Mouse (Mus musculus) neural tube, embryonic 15.5 days (tissue): ENCODE measurements around the gene Amh. TPM values are rescaled to one million over a fixed set of nuclear protein-coding genes. Genes with fewer than 3 reads are reported as not detected.
"Not testable (repeated sequence)": the region's sequence is repeated elsewhere in the genome, so short reads cannot be mapped to it uniquely, and the experiment has no call there.

Source experiments
- ATAC-seq: fragments of 200-750 bp; cut with Nextera tagmentation; 2 replicates; pipeline ENCODE4 v1.8.0; 2017; ENCODE audit warnings: mild to moderate bottlenecking, moderate TSS enrichment, moderate library complexity; ENCODE audit not compliant: low FRiP score
- H3K27ac ChIP-seq: fragments of 300-500 bp; sonication (generic); replicated peaks from 2 replicates; pipeline ENCODE4 v1.5.1; 2015; ENCODE audit warnings: mild to moderate bottlenecking, inconsistent platforms
- H3K27me3 ChIP-seq: fragments of 300-500 bp; sonication (generic); replicated peaks from 2 replicates; pipeline ENCODE4 v1.6.1; 2015; ENCODE audit warnings: inconsistent platforms
- H3K36me3 ChIP-seq: fragments of 300-500 bp; sonication (generic); 2 replicates; pipeline ENCODE4 v1.6.1; 2015; ENCODE audit warnings: inconsistent platforms
- H3K4me1 ChIP-seq: fragments of 300-500 bp; sonication (generic); 2 replicates; pipeline ENCODE4 v1.6.1; 2015; ENCODE audit warnings: inconsistent platforms
- H3K4me2 ChIP-seq: fragments of 300-500 bp; sonication (generic); 2 replicates; pipeline ENCODE4 v1.6.1; 2015; ENCODE audit warnings: inconsistent platforms, mild to moderate bottlenecking, moderate library complexity
- H3K4me3 ChIP-seq: fragments of 300-500 bp; sonication (generic); replicated peaks from 2 replicates; pipeline ENCODE4 v1.5.1; 2015; ENCODE audit warnings: mild to moderate bottlenecking, inconsistent platforms
- H3K9ac ChIP-seq: fragments of 300-500 bp; sonication (generic); replicated peaks from 2 replicates; pipeline ENCODE4 v1.6.1; 2015; ENCODE audit warnings: mild to moderate bottlenecking, inconsistent platforms
- H3K9me3 ChIP-seq: fragments of 300-500 bp; sonication (generic); replicated peaks from 2 replicates; pipeline ENCODE4 v1.6.1; 2016; ENCODE audit warnings: inconsistent platforms
- WGBS: fragments of 180-500 bp; shearing (Covaris S2); methylation state at CpG from one replicate; pipeline ENCODE4 v1.1.7; 2015; ENCODE audit warnings: mixed read lengths; 5-methylcytosine and 5-hydroxymethylcytosine counted together
- polyA plus RNA-seq: library from polyadenylated mRNA; unstranded; fragments of >200 nt; fragmentation: Nextera tagmentation; extraction: Ambion mirVana; gene quantifications from 2 replicates; pipeline ENCODE4 v1.2.1, GENCODE M21; 2015

Gene Amh
- polyA plus RNA-seq, 1 experiment from 2014 or later: not detected

DNA sequence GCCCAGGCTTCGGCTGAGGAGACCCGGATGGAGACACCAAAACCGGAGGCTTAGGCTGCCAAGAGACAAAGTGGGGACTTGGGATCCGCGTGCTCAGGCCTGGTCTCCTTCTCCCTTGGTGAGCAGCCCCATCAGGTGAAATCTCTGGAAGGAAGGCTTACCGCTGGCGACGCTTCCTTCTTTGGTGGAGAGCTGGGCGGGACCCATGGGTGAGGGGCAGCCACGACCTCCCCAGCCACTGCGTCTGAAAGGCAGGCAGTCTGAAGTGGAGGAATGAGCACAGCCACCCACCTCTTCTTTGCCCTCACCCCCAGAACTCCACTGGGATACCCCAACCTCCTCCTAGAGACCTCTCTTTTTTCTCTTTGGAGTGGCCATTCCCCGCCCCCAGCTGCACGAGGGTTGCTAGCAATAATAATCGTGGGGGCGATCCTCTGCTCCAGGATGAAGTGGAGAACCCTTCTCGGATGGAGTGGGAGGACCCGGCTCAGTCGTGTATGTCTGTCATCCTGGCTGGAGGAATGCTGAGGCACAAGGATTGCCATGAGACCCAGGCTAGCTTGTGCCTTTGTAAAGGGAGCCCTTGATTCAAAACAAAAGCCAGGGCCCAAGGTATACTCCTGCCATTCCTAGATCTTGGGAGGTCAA is 4.1 kb downstream of the Amh start:
- Histone ChIP-seq H3K4me2 (peak overlapping the region; percentile 98), H3K27ac (no peak overlapping the region), H3K9ac (peak overlapping the region; percentile 40), H3K36me3 (peaks cover 13% of the 10 kb centered on the region), H3K4me1 (peaks cover 37% of the 10 kb centered on the region), H3K27me3 (peaks cover 27% of the 10 kb centered on the region), H3K4me3 (peak overlapping the region; percentile 14), H3K9me3 (no peaks in the 10 kb centered on the region)
- 8% methylated on average over 18 of the region's 18 CpGs for WGBS
- no peak for ATAC-seq

DNA sequence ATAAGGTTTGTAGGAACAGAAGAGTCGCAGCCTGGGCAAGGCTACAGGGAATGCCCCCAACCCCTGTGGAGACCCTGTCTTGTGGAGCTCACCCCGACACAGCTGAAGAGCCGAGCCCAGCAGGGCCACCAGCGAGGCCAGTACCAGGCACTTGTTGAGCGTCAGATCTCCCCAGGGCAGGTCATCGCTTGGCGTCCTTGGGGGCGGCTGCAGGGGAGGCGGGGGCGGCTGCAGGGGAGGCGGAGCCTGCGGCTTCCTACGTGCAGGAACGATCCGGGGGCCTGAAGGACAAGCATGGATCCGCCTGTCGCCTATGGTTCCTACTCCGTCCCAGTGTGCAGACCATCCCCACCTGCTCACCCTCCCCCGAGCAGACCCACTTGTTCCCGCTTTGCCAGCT is 5.0 kb downstream of the Amh start:
- H3K27me3 ChIP-seq: peaks cover 27% of the 10 kb centered on the region
- no peak overlapping the region for H3K9ac ChIP-seq
- ATAC-seq: no peak
- H3K9me3 ChIP-seq: no peaks in the 10 kb centered on the region
- 6% methylated on average over 18 of the region's 20 CpGs for WGBS
- H3K4me1 ChIP-seq: peaks cover 37% of the 10 kb centered on the region
- H3K4me2 ChIP-seq: peak overlapping the region; percentile 25; the same call in 1 of the 2 replicates
- 0 out of 2 replicates have a peak overlapping the region, but pooled peaks have one; percentile 4 for H3K4me3 ChIP-seq
- peaks cover 3% of the 10 kb centered on the region for H3K36me3 ChIP-seq
- H3K27ac ChIP-seq: no peak overlapping the region

GRCm38 (mm10) chr10:80812391-80813041 is 7.5 kb downstream of the Amh start:
- Histone ChIP-seq H3K27me3 (peaks cover 27% of the 10 kb centered on the region), H3K9ac (no peak overlapping the region), H3K36me3 (no peaks in the 10 kb centered on the region), H3K9me3 (no peaks in the 10 kb centered on the region), H3K27ac (no peak overlapping the region), H3K4me1 (peaks cover 19% of the 10 kb centered on the region), H3K4me2 (no peak overlapping the region), H3K4me3 (no peak overlapping the region)
- 67% methylated on average over 5 of the region's 5 CpGs for WGBS
- no peak for ATAC-seq

- Histone ChIP-seq H3K27me3 (peaks cover 27% of the 10 kb centered on the region), H3K4me1 (peaks cover 11% of the 10 kb centered on the region), H3K27ac (no peak within 1 kb of the TSS), H3K4me3 (no peak within 1 kb of the TSS), H3K9ac (no peak within 1 kb of the TSS), H3K9me3 (no peaks in the 10 kb centered on the region), H3K4me2 (no peak within 1 kb of the TSS), H3K36me3 (no peaks in the 10 kb centered on the region)
- no peak for ATAC-seq
- WGBS: 76% methylated on average over 4 of the region's 4 CpGs
Observed at GRCm38 (mm10) chr10:80813366-80813765, 8.3 kb downstream of the Amh start, which contains the start of gene Jsrp1. Jsrp1 (minus strand) TSS chr10:80813498.

DNA sequence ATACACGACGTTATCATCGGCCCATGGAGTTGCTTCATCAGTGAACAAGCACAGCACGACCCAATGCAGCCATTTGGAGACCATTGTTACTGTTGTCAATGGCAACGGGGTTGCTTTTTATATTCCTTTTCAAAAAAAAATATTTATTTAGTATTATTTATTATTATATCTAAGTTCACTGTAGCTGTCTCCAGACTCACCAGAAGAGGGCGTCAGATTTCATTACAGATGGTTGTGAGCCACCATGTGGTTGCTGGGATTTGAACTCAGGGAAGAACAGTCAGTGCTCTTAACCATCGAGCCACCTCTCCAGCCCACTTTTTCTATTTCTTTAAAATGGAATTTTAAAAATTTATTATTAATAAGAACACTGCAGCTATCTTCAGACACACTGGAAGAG is 9.8 kb downstream of the Amh start:
- Histone ChIP-seq H3K4me1 (no peaks in the 10 kb centered on the region), H3K9ac (no peak overlapping the region), H3K4me2 (no peak overlapping the region), H3K9me3 (no peaks in the 10 kb centered on the region), H3K27ac (no peak overlapping the region), H3K4me3 (no peak overlapping the region), H3K27me3 (peaks cover 17% of the 10 kb centered on the region), H3K36me3 (no peaks in the 10 kb centered on the region)
- 61% methylated on average over 7 of the region's 7 CpGs for WGBS
- no peak for ATAC-seq

GRCm38 (mm10) chr10:80816303-80816702 is 11.3 kb downstream of the Amh start:
- H3K4me1 ChIP-seq: not testable (repeated sequence)
- 85% methylated on average over 3 of the region's 3 CpGs for WGBS

GRCm38 (mm10) chr10:80817164-80817563 is 12.1 kb downstream of the Amh start:
- ATAC-seq: no peak
- no peak overlapping the region for H3K9ac ChIP-seq
- H3K4me1 ChIP-seq: no peaks in the 10 kb centered on the region
- peaks cover 7% of the 10 kb centered on the region; the same call in 1 of the 2 replicates for H3K27me3 ChIP-seq
- H3K36me3 ChIP-seq: no peaks in the 10 kb centered on the region
- H3K4me3 ChIP-seq: no peak overlapping the region
- no peaks in the 10 kb centered on the region for H3K9me3 ChIP-seq
- no peak overlapping the region for H3K4me2 ChIP-seq
- WGBS: 71% methylated on average over 2 of the region's 2 CpGs
- H3K27ac ChIP-seq: no peak overlapping the region

More at GRCm38 (mm10) chr10:80816303-80816702, 11.3 kb downstream of the Amh start:
- not testable (repeated sequence) for H3K4me2 ChIP-seq, H3K27me3 ChIP-seq, ATAC-seq, H3K9ac ChIP-seq, H3K4me3 ChIP-seq, H3K27ac ChIP-seq, H3K9me3 ChIP-seq, H3K36me3 ChIP-seq

DNA sequence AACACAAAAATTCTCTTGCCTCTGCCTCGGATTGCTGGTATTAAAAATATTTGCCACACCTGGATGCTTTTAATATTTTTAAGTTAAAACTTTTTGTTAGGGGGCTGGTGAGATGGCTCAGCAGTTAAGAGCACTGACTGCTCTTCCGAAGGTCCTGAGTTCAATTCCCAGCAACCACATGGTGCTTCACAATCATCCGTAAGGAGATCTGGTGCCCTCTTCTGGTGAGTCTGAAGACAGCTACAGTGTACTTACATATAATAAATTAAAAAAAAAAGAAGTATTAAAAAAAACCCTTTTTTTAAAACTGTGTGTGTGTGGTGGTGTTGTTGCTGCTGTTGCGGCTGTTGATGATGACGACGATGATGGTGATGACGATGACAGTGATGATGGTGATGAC is 12.9 kb downstream of the Amh start:
- H3K27ac ChIP-seq, H3K27me3 ChIP-seq, H3K36me3 ChIP-seq, H3K9ac ChIP-seq, ATAC-seq, H3K9me3 ChIP-seq, H3K4me3 ChIP-seq, H3K4me1 ChIP-seq, H3K4me2 ChIP-seq: not testable (repeated sequence)
- WGBS: 89% methylated on average over 7 of the region's 7 CpGs

DNA sequence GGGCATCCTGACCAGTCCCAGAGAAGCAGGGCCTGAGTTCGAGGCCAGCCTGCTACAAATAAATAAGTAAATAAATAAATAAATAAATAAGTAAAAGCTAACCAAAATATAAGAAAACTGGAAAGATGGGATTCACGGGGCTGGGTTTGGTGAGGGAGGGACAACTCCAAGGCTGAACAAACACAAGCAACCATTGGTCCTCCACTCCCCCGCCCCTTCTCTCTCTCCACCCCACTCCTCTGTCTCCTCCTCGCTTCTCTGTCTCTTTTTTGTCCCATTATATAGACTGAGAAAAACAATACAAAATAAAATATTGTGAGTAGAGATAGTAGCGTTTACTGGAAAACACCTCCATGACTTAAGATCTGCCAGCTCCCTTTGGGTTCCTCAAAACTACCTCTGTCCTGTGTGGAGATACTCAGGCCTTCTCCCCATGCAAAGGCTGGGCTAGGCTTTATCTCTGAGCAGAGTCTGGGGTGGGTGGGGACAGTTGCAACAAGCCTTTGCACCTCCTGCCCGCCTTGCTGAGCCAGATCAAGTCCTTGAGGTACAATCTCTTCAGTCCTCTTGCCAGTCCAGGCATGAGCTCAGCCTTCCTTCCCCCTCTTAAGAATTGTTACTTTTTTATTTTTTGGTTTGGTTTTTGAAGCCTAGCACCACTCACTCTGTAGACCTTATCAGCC is 13.7 kb downstream of the Amh start:
- Histone ChIP-seq H3K4me1 (no peaks in the 10 kb centered on the region), H3K36me3 (no peaks in the 10 kb centered on the region), H3K9ac (no peak overlapping the region), H3K9me3 (no peaks in the 10 kb centered on the region), H3K4me3 (no peak overlapping the region), H3K27me3 (no peaks in the 10 kb centered on the region), H3K27ac (no peak overlapping the region), H3K4me2 (no peak overlapping the region)
- WGBS: 60% methylated on average over 6 of the region's 6 CpGs
- no peak for ATAC-seq

DNA sequence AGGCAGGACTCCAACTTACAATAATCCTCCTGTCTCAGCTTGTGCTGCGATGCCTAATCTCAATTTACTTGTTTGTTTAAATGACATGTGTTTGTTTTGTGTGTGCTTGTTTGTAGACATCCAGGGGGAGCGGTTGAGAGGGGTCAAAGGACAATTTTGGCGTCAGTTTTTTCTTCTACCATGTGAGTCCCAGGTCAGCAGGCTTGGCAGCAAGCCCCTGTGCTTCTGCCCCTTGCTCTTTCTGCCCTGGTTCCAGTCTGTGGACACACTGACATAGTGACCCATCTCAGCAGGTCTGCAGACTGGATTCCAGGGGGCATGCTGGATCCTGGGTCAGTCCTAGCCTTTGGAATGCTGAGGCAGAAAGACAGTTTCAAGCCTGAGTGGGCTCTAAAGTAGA is 14.4 kb downstream of the Amh start:
- Histone ChIP-seq H3K36me3 (no peaks in the 10 kb centered on the region), H3K27me3 (no peaks in the 10 kb centered on the region), H3K4me2 (no peak overlapping the region), H3K27ac (no peak overlapping the region), H3K9ac (no peak overlapping the region), H3K9me3 (no peaks in the 10 kb centered on the region), H3K4me1 (no peaks in the 10 kb centered on the region), H3K4me3 (no peak overlapping the region)
- WGBS: 64% methylated on average over 3 of the region's 3 CpGs
- ATAC-seq: no peak

DNA sequence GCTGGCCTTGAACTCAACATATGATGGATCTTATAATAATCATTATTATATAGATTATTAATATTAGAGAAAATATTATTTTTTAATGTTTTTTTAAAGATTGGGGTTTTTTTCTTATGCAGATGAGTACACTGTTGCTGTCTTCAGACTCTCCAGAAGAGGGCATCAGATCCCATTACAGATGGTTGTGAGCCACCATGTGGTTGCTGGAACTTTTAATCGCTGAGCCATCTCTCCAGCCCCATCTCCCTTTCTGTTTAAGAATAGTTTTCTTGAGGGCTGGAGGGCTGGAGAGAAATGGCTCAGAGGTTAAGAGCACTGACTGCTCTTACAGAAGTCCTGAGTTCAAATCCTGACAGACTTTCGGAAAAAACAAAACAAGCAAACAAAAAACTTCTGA is 16.9 kb downstream of the Amh start:
- no peak overlapping the region for H3K27ac ChIP-seq
- H3K36me3 ChIP-seq: no peaks in the 10 kb centered on the region
- no peaks in the 10 kb centered on the region for H3K27me3 ChIP-seq
- H3K9me3 ChIP-seq: no peaks in the 10 kb centered on the region
- H3K4me1 ChIP-seq: 0 out of 2 replicates have a peak, but pooled peaks cover 2% of the 10 kb centered on the region
- no peak for ATAC-seq
- no peak overlapping the region for H3K4me3 ChIP-seq
- no peak overlapping the region for H3K9ac ChIP-seq
- no peak overlapping the region for H3K4me2 ChIP-seq
- WGBS: 41% methylated on average over 2 of the region's 2 CpGs

DNA sequence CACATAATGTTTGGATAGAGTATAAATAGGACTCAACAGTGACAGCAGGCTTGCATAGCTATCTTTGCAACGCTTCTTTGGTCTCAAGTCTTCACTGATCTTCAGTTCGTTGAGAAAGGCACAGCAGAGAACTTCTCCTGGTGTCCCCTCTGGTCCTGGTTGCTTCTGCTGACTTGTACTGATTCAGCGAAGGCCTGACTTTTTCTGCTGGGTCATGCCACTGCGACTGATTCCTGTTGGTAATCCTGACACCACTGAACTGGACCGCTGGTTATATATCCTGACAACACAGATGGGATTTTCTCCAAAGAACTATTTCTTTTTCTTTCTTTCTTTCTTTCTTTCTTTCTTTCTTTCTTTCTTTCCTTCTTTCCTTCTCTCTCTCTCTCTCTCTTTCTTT is 17.5 kb downstream of the Amh start:
- Histone ChIP-seq H3K27me3 (no peaks in the 10 kb centered on the region), H3K9me3 (no peaks in the 10 kb centered on the region), H3K9ac (no peak overlapping the region), H3K4me1 (peaks cover 5% of the 10 kb centered on the region), H3K4me3 (no peak overlapping the region), H3K36me3 (no peaks in the 10 kb centered on the region), H3K4me2 (no peak overlapping the region), H3K27ac (no peak overlapping the region)
- WGBS: 93% methylated on average over 5 of the region's 5 CpGs
- no peak for ATAC-seq
